Mouse (Mus musculus): ENCODE measurements at regions not wholly inside any gene's neighbourhood (a gene's known extent, or its start where the extent isn't known, plus 50 kb on each side); places are given as distances from the start of the nearest gene placed in this dataset.

GRCm38 (mm10) chr1:77307745-77308144 is 207.1 kb downstream of the Epha4 start:
- no peak for ATAC-seq (replicated peaks; ENCODE audit: poor library complexity)

- ATAC-seq (replicated peaks; ENCODE audit: poor library complexity), result no peak
Measured at GRCm38 (mm10) chr1:77313119-77313518, 201.8 kb downstream of the Epha4 start.

GRCm38 (mm10) chr1:77315347-77315746 is 199.5 kb downstream of the Epha4 start:
- ATAC-seq (replicated peaks; ENCODE audit: poor library complexity), result no peak

DNA sequence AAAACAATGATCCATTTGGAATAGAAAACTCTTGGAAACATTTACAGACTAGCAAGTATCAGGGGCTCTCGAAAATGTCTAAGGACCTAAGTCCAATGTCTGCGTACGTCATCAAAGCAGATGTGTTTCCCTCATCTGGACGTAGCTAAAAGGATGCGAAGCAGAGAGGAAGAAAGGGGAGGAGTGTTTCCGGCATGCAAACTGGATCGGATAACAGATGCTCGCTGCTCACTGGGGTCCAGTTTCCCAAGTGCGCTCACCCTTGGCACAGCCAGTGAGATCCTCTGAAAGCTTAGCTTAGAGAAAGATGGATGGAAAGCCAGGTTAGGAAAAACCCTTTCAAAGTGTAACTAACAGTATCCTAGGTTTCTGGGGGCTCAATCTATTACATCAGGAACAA is 198.7 kb downstream of the Epha4 start:
- no peak for ATAC-seq (replicated peaks; ENCODE audit: poor library complexity)

Data from megakaryocyte progenitor cell, adult 5-6 weeks (primary cell).